Mouse (Mus musculus): ENCODE results near the gene Trappc3.
A peak's percentile ranks its signal among the peaks of the same experiment; 100 is the strongest.

Trappc3 gene

GRCm38 (mm10) chr4:126315931-126316330, 53.8 kb downstream of the Trappc3 start:
- DNase-seq, result peak; percentile 43 to 59

- peak in 1 of 2 experiments; percentile 42 for DNase-seq
Measured at GRCm38 (mm10) chr4:126316443-126317040, 54.4 kb downstream of the Trappc3 start.

- no peak for DNase-seq
Measured at GRCm38 (mm10) chr4:126319806-126320205, 57.7 kb downstream of the Trappc3 start.

- peak; percentile 100 for DNase-seq
Measured at GRCm38 (mm10) chr4:126321111-126321853, 59.2 kb downstream of the Trappc3 start, which contains the start of gene Adprhl2. TSS of gene Adprhl2 (minus strand) at chr4:126321703.

DNA sequence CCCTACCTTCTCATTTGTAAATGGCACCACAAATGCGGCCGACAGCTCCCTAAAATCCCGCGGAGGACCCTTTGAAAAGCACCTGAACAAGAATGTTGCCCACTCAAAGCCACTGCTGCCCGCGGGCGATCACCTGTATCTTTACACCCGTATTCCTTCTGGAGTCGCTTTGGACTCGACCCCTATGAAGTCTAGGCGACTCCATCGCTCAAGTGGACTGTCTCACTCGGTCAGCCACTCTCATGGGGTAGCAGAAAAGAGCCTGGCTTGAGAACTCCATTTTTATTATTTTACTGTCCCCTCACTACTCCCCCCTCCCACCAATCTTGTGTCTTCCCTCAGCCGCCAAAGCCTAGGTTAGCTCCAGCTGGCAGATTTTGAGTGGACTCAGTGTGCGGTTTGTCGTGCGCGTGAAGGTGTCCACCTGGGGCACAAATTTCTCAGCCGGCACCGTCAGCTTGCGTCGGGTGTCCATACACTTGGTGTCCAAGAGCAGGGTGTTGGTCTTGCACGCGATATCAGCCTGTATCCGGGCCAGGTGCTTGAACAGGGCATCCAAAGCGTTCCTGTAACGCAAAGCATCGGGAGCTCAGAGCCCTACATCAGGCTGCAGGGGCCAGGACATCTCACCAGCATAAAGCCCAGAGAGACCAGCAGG, 59.9 kb downstream of the Trappc3 start:
- peak in 1 of 2 experiments; percentile 50 for DNase-seq

GRCm38 (mm10) chr4:126322646-126323045, 60.5 kb downstream of the Trappc3 start:
- no peak for DNase-seq

- peak in 1 of 2 experiments; percentile 33 for DNase-seq
Measured at GRCm38 (mm10) chr4:126324861-126325260, 62.7 kb downstream of the Trappc3 start.

GRCm38 (mm10) chr4:126325281-126325861, 63.2 kb downstream of the Trappc3 start, which contains the start of gene Tekt2:
TSS of gene Tekt2 (minus strand) at chr4:126325688.
- peak in 1 of 2 experiments; percentile 37 for DNase-seq

Measured in cerebellum, postnatal 25 days (tissue).